Mouse (Mus musculus) ES-Bruce4 (cell line): ENCODE measurements around the gene 4931406P16Rik. TPM values are rescaled to one million over a fixed set of nuclear protein-coding genes. Genes with fewer than 3 reads are reported as not detected.

Source experiments
- H3K27ac ChIP-seq: 2 replicates; pipeline ENCODE4 v1.5.1; 2012; ENCODE audit warnings: low read length, inconsistent platforms; ENCODE audit not compliant: insufficient read depth
- H3K27me3 ChIP-seq: 2 replicates; pipeline ENCODE4 v1.6.1; 2012; ENCODE audit warnings: mild to moderate bottlenecking, low read length, inconsistent platforms; ENCODE audit not compliant: control insufficient read depth, poor library complexity, insufficient read depth, severe bottlenecking
- H3K36me3 ChIP-seq: 2 replicates; pipeline ENCODE4 v1.6.1; 2012; ENCODE audit warnings: inconsistent platforms, mild to moderate bottlenecking, low read length, moderate library complexity; ENCODE audit not compliant: control insufficient read depth, poor library complexity, insufficient read depth, severe bottlenecking
- H3K4me1 ChIP-seq: one replicate; pipeline ENCODE4 v1.8.1; 2011; ENCODE audit warnings: low read length; ENCODE audit not compliant: control insufficient read depth, insufficient read depth
- H3K4me3 ChIP-seq: 2 replicates; pipeline ENCODE4 v1.5.1; 2011; ENCODE audit warnings: low read depth, mild to moderate bottlenecking, low read length
- H3K9ac ChIP-seq: 2 replicates; pipeline ENCODE4 v1.6.1; 2012; ENCODE audit warnings: low read depth, mild to moderate bottlenecking, inconsistent platforms; ENCODE audit not compliant: poor library complexity, severe bottlenecking
- H3K9me3 ChIP-seq: replicated peaks from 2 replicates; pipeline ENCODE4 v1.6.1; 2012; ENCODE audit warnings: mild to moderate bottlenecking, low read length, inconsistent platforms; ENCODE audit not compliant: control insufficient read depth, poor library complexity, insufficient read depth, severe bottlenecking
- CTCF ChIP-seq: IDR thresholded peaks from one replicate; pipeline ENCODE4 v1.8.1; 2011; ENCODE audit warnings: low read depth, low read length
- EP300 ChIP-seq: IDR thresholded peaks from 2 replicates; pipeline ENCODE4 v1.6.1; 2011; ENCODE audit warnings: low read depth, low read length; ENCODE audit not compliant: insufficient read depth
- POLR2A ChIP-seq: IDR thresholded peaks from one replicate; pipeline ENCODE4 v1.8.1; 2011; ENCODE audit warnings: low read length; ENCODE audit not compliant: insufficient read depth
- polyA plus RNA-seq: library from polyadenylated mRNA; stranded (reverse); fragments of >200 nt; gene quantifications from 2 replicates; pipeline ENCODE4 v1.2.4, GENCODE M21; 2011; ENCODE audit warnings: low read depth; ENCODE audit not compliant: missing spikeins, insufficient read depth, insufficient read length

4931406P16Rik gene
- polyA plus RNA-seq, 1 experiment: 82.5 TPM

- H3K4me1 ChIP-seq: no peaks in the 10 kb centered on the region
- no peaks in the 10 kb centered on the region for H3K27me3 ChIP-seq
- no peak overlapping the region for H3K9ac ChIP-seq
- no peak overlapping the region for H3K27ac ChIP-seq
- TF ChIP-seq CTCF: no peak
- TF ChIP-seq POLR2A: no peak
- TF ChIP-seq EP300: no peak
- no peaks in the 10 kb centered on the region for H3K36me3 ChIP-seq
- no peaks in the 10 kb centered on the region for H3K9me3 ChIP-seq
- no peak overlapping the region for H3K4me3 ChIP-seq
Observed at GRCm38 (mm10) chr7:34305454-34305853, 7.9 kb downstream of the 4931406P16Rik start.

- no peak overlapping the region for H3K27ac ChIP-seq
- H3K4me1 ChIP-seq: no peaks in the 10 kb centered on the region
Observed at GRCm38 (mm10) chr7:34302651-34303050, 10.7 kb downstream of the 4931406P16Rik start.

GRCm38 (mm10) chr7:34301952-34302351 lies 11.4 kb downstream of the 4931406P16Rik start:
- H3K4me3 ChIP-seq: no peak overlapping the region
- H3K9ac ChIP-seq: no peak overlapping the region
- H3K27me3 ChIP-seq: no peaks in the 10 kb centered on the region
- H3K27ac ChIP-seq: no peak overlapping the region
- no peak for TF ChIP-seq POLR2A
- no peak for TF ChIP-seq EP300
- TF ChIP-seq CTCF: no peak
- no peaks in the 10 kb centered on the region for H3K36me3 ChIP-seq
- no peaks in the 10 kb centered on the region for H3K9me3 ChIP-seq
- no peaks in the 10 kb centered on the region for H3K4me1 ChIP-seq

More at GRCm38 (mm10) chr7:34302651-34303050, 10.7 kb downstream of the 4931406P16Rik start:
- no peak for TF ChIP-seq POLR2A
- Histone ChIP-seq H3K4me3 (no peak overlapping the region), H3K9ac (no peak overlapping the region), H3K36me3 (no peaks in the 10 kb centered on the region), H3K9me3 (no peaks in the 10 kb centered on the region), H3K27me3 (no peaks in the 10 kb centered on the region)

- TF ChIP-seq EP300: no peak
- TF ChIP-seq CTCF: no peak
- TF ChIP-seq POLR2A: no peak
- H3K36me3 ChIP-seq: no peaks in the 10 kb centered on the region
- no peak overlapping the region for H3K4me3 ChIP-seq
- H3K27me3 ChIP-seq: no peaks in the 10 kb centered on the region
- no peak overlapping the region for H3K9ac ChIP-seq
- no peak overlapping the region for H3K27ac ChIP-seq
- H3K9me3 ChIP-seq: no peaks in the 10 kb centered on the region
- no peaks in the 10 kb centered on the region for H3K4me1 ChIP-seq
Observed at GRCm38 (mm10) chr7:34298818-34299217, 14.5 kb downstream of the 4931406P16Rik start.

- TF ChIP-seq EP300 (no peak), CTCF (no peak), POLR2A (no peak)
- no peak overlapping the region for H3K4me3 ChIP-seq
- H3K36me3 ChIP-seq: no peaks in the 10 kb centered on the region
Observed at GRCm38 (mm10) chr7:34296124-34296523, 17.2 kb downstream of the 4931406P16Rik start.

GRCm38 (mm10) chr7:34292633-34293032 lies 20.7 kb downstream of the 4931406P16Rik start:
- TF ChIP-seq POLR2A: no peak
- TF ChIP-seq CTCF: no peak
- no peak for TF ChIP-seq EP300
- Histone ChIP-seq H3K36me3 (no peaks in the 10 kb centered on the region), H3K27me3 (no peaks in the 10 kb centered on the region), H3K9me3 (no peaks in the 10 kb centered on the region), H3K9ac (no peak overlapping the region), H3K4me3 (no peak overlapping the region), H3K4me1 (no peaks in the 10 kb centered on the region), H3K27ac (no peak overlapping the region)

More at GRCm38 (mm10) chr7:34296124-34296523, 17.2 kb downstream of the 4931406P16Rik start:
- Histone ChIP-seq H3K27ac (no peak overlapping the region), H3K9me3 (no peaks in the 10 kb centered on the region), H3K4me1 (no peaks in the 10 kb centered on the region), H3K9ac (no peak overlapping the region), H3K27me3 (no peaks in the 10 kb centered on the region)
